Mouse (Mus musculus): Measurements from ENCODE around the gene Atf2.
"Not testable (repeated sequence)": the region's sequence is repeated elsewhere in the genome, so short reads cannot be mapped to it uniquely, and the experiment has no call there.

Atf2 gene

DNA sequence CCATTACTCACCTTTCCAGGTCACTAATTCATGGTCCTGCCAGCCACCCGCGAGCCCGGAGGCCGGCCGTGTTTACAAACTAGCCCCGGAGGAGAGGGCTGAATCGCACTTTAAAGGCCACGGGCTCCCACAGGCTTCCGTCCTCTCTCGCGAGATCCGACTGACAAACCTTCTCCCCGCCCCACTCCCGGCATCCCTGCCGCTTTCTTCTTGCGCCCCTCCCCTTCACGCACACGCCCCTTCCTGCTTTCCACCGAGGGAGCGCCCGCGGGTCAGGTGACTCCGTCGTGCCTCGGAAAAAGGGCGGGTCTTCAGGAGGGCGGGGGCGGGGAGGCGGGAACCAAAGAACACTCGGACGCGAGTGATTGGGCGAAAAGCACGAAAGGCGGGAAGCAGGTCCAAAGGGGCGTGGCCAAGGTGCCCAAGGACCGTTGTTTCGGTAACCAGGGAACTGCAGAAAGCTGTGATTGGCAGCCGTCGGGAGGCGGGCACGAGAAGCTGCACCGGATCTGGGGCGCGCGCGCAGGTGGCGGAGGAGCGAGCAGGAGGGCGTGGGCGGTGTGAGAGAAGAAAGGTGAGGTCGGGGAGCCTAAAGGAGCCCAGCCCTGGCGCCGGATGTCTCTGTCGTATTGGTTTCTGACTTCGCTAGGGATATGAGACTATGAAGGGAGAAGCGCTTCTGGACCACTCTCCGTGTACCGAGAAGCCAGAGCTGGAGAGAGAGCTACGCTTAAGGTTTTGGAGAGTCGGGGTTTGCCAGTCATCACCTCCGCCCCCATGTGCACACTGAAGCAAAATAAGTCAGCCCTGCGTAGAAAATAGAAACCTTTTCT lies at the start of gene Atf2:
TSS of gene Atf2 (minus strand) at position 176 of the 833 bp plus-strand sequence.
- peak; percentile 98 for DNase-seq (ENCODE audit: low spot score)

DNA sequence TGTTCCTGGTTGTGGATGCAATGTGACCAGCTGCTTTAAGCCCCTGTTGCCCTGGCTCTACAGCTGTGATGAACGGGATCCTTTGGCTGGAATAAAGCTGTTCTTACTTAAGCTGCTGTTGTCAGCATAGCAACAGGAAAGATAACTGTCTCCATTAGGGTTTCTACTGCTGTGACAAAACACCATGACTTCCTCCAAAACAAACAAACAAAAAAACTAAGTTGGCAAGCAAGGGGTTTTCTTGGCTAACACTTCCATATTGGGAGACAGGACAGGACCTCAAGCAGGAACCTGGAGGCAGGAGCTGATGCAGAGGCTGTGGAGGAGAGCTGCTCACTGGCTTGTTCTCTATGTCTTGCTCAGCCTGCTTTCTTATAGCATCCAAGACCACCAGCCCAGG lies 48.8 kb upstream of the Atf2 start:
- no peak for DNase-seq (ENCODE audit: low spot score)

DNA sequence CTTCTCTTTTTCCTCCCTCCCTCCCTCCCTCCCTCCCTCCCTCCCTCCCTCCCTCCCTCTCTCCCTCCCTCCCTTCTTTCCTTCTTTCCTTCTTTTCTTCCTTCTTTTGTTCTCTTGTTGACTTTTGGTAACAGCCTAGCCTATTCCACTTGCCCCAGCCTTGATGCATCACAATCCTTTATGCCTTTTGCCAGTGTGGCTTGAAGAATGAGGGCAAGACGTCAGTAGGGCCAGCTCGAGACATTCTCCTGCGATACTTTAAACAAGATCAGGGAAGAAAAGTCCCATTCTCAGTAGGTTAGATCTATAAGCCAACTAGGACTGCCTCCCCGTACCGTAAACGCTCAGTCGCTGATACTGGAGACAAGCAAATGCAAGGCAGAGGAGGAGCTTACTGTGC lies 48.0 kb upstream of the Atf2 start:
- no peak for DNase-seq (ENCODE audit: low spot score)

DNA sequence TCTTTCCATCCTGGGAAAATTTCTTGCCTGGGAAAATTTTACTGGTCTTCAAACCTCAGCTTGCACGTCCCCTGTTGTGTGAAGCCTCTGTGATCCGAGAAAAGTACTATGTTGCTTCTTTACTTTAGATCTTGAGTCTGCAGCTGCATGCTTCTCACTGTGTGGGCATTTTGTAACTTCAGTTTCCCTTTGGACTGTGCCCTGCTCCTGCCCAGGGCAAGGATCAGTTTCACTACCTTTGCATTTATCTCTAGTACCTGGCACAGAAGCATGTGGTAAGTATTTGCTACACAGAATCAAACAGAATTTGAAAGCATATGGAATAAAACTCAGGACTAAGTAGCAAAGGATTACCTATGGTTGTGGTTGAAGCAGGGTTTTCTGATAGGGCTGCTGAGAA lies 46.5 kb upstream of the Atf2 start:
- no peak for DNase-seq (ENCODE audit: low spot score)

DNA sequence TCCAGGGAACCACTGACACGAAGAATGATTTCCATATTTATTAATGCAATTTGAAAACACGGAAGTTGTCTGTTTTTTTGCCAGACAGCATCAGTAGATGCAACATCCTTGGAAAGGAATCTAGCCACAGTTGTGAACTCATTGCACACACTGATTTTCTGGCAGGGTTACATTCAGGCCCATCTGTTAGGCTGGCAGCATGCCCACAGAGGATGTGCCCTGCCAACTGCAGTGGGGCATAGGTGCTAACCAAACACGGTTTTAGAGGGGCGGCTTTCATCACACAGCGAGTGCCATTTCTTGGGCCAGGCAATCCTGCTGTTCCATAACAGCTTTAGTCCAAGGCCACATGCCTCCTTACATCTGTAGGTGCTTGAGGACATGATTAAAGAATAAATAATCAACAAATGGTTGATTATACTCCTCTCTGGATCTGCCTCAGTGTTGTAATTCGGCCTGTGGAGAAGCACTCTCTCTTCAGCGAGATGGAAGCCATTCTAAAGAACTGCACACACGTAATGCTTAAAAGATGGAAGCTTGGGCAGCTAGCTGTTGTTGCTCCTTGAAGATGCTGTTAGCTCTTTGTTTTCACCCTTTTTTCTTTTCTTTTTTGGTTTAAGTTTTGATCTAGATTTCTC lies 40.4 kb upstream of the Atf2 start:
- peak; percentile 14 for DNase-seq (ENCODE audit: low spot score)

DNA sequence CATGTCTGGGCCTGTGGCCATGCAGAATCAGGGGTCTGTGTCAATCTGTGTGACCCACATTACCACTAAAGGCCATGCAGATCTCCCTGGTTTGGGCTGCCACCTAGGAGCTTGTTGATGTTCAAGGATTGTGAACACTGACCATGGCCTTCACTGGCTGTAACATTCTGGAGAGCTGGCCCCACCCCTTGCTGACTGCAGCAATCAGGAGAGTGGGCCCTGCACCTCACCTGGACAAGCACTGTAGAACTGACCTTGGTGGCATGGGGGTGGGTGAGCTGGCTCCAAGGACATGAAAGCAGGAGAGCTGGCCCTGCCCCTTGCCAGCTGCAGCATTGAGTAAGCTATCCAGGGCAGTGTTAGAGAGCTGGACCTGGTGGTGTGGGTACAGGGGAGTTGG lies 35.3 kb upstream of the Atf2 start:
- DNase-seq (ENCODE audit: low spot score): no peak

DNA sequence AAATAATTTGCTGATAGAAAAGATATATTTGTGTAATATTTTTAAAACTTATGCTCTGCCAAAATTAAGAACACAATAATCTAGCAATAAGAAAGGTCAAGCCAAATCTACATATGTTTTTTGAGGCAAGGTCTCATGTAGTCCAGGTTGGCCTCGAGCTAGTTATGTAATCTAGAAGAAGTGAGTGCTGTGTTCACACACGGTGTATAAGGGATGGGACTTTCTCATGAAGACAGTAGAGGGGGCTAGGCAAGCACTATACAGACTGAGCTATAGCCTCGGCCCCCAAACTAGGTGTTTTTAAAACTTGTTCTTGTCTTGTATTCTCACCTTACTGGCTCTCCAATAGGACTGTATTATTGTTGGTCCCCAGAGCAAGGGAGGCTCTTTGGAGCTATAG lies 33.1 kb upstream of the Atf2 start:
- DNase-seq (ENCODE audit: low spot score): no peak

DNA sequence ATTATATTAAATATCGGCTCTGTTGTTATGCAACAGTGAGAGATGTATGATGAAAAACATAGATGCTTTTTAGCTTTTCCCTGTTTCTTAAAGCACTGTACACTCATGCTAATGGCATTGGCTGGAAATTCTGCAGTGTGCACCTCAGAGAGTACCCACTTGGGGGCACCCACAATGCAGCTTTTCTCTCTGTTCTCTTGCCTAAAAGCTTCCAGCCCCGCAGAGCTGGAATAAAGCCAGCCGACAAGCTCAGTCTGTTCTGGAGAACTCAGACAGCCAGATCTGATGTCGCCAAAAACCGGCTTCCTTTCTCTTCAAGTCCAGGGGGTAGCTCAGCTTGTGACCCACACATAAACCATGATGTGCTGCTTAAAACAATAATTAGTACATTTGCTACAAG lies 32.6 kb upstream of the Atf2 start:
- peak; percentile 73 for DNase-seq (ENCODE audit: low spot score)

DNA sequence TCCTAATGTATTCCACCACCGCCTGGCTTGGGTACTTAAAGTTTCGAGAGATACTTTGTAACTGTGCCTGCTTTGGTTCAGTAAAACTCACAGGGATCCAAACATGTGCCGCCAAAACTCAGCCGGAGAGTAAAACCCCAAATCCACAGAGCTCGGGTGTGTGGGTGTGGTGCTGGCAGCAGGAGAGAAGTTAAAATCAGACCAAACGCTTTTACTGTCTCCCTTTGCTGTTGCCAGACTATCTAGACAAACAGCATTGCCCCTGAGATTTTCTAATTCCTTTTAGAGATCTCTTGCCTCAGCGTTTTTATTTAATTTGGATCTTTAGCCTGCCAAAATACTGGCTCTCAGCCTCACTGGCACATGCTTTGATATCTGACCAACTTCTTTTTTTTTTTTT lies 27.2 kb upstream of the Atf2 start:
- DNase-seq (ENCODE audit: low spot score): no peak

DNA sequence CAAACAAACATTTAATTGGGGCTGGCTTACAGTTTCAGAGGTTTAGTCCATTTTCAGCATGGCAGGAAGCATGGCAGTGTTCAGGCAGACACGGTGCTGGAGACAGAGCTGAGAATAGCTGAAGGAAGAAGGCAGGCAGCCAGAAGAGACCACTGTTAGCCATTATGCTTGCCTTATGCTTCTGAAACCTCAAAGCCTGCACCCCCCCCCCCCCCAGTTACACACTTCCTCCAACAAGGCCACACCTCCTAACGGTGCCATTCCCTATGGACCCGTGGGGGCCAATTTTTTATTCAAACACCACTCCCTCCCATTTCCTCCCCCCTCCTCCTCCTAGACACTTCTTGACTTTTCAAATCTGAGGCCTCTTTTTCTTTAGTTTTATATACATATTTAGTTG lies 19.8 kb upstream of the Atf2 start:
- DNase-seq (ENCODE audit: low spot score): no peak

DNA sequence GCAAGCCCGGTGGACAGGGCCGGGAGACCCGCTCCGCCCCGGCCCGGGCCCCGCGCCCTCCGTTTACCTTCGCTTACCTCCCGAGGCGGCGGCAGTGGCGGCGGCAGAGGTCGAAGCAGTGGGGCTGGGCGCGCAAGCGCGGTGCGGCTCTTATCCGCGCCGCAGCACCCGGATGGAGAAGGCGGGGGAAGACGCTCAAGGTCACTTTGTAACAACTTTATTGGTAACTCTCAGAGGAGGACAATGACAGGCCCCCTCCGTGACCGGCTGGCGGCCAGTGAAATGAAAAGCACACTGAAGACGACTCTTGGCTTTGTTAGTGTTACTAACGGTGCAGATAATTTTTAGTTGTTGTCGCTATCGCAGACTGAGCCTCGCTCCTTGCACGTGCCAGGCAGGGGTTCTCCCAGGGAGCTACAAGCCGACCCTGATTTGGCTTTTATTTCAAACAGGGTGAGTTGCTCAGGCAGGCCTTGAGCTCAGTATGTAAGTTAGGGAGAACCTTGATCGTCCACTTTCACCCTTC lies 18.8 kb upstream of the Atf2 start, which contains the start of gene Atp5g3:
TSS of gene Atp5g3 (minus strand) at position 152 of the 526 bp plus-strand sequence.
- peak; percentile 92 for DNase-seq (ENCODE audit: low spot score)

DNA sequence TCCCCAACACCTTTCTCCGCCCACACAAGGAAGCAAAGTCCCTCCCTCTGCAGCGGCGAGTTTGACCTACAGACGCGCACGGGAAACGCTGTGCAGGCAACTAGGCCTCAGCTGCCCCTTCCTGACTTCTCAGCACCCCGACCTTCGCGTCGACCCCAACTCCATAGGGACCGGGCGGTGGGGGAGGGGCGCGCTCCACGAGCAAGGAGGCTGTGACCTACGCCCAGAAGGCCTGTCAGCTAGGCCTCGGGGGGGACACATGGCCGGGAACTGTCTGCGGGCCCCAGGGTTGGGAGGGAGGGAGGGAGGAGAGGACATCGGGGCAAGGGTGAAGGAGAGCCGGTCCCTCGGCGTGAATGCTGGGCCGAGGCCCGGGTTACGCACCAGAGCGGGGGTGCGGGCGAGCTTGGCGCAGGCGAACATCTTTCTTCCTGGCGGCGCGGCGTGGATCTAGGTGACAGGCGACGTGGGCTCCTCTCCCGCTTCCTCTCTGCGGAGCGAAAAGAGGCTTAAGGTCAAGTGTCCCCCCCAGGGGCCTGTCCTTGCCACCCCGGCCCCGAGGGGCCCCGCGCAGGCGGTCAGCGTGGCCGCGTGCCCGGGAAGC lies 18.2 kb upstream of the Atf2 start:
- peak; percentile 54 for DNase-seq (ENCODE audit: low spot score)

DNA sequence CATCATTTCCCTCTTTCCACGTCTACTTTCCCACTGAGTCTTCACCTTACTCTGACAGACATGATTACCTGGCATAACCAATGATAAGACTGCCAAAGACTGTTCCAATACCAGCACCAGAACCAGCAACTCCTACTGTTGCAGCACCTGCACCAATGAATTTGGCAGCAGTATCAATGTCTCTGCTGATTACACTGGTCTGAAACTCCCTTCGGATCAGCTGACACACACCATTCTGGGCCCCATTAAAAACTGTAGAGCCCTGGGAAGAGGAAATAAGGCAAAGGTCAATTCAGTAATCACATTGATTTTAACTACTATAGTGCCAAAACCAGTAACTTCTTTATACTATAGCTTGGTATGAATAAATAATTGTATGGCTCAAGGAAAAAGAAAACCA lies 16.7 kb upstream of the Atf2 start:
- DNase-seq (ENCODE audit: low spot score): no peak

DNA sequence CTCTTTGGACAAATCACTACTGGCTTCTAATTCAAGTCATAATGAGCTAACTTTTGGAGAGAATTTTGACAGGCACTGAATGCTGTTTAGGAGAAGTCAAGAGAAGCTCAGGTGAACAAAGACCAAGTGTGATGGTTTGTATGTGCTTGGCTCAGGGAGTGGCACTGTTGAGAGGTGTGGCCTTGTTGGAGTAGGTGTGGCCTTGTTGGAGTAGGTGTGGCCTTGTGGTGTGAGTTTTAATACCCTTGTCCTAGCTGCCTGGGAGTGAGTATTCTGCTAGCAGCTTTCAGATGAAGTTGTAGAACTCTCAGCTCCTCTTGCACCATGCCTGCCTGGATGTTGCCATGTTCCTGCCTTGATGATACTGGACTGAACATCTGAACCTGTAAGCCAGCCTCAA lies 12.2 kb upstream of the Atf2 start:
- not testable (repeated sequence) for DNase-seq (ENCODE audit: low spot score)

DNA sequence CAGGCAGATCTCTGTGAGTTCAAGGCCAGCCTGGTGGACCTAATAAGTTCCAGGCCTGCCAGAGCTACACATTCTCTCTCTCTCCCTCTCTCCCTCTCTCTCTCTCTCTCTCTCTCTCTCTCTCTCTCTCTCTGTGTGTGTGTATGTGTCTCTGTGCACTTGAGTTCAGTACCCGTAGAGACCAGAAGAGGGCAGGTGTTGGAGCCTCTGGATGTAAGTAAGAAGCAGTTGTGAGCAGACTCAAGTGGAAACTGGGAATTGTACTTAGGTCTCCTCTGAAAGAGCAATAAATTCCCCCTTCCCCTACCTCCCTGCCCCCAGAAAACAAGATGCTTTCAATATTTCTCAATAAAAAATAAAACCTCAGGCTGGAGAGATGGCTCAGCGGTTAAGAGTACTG lies 11.1 kb upstream of the Atf2 start:
- no peak for DNase-seq (ENCODE audit: low spot score)

DNA sequence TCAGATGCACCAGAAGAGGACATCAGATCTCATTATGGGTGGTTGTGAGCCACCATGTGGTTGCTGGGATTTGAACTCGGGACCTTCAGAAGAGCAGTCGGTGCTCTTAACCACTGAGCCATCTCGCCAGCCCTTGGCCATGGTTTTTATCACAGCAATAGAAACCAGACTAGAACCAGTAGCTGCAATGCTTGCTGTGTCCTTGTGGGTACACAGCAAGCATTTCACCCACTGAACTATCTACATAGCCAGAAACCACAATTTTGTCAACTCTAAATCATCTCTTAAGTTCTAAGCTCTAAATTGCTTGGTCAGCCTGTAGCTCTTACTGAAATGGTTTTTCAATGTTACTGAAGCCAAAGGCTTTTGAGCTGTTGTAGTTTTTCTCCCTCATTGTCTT lies 9.9 kb upstream of the Atf2 start:
- not testable (repeated sequence) for DNase-seq (ENCODE audit: low spot score)

DNA sequence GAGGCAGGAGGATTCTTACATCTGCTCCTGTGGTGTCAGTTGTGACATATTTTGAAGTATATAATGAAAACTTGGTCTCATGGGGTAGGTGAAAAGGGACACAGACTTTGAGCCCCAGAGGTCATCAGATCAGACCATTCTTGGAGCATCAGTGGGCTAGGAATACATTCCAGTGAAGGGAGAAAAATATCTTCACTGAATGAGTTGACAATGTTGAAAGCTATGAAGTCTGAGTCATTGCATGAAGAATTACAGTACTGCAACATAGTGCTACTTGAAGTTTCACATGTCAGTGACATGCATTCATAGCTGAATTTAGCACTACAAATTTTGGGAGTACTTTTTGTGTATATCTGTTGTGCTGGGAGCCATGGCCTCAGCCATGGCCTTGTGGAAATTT lies 8.7 kb upstream of the Atf2 start:
- DNase-seq (ENCODE audit: low spot score): no peak

DNA sequence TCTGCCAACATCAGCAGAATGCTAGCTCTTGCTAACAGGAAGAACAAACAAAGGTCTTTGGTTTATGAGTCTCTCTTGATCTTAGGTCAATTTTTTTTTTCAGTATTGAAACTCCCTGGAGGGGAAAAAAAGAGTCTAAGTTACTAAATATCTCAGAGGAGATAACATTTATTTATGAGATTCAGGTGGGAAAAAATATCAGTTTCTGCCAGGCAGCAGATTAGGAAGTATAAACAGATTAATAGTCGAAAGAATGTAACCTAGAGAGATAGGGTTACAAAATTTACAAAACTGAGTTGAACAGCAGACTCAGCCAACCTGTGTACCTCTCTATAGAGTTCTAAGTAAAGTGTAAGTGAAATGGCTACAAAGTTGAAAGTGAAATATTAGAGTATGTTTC lies 7.9 kb upstream of the Atf2 start:
- no peak for DNase-seq (ENCODE audit: low spot score)

DNA sequence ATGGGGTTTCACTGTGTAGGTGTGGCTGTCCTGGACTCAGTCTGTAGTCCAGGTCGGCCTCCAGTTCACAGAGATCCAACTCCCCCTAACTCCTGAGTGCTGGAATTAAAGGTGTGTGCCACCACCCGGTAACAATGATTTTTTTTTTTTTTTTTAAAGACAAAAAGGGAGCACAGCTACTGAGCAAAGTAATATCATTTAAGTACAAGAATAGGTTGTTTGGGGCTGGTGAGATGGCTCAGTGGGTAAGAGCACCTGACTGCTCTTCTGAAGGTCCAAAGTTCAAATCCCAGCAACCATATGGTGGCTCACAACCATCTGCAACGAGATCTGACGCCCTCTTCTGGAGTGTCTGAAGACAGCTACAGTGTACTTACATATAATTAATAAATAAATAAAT lies 4.5 kb upstream of the Atf2 start:
- DNase-seq (ENCODE audit: low spot score): not testable (repeated sequence)

DNA sequence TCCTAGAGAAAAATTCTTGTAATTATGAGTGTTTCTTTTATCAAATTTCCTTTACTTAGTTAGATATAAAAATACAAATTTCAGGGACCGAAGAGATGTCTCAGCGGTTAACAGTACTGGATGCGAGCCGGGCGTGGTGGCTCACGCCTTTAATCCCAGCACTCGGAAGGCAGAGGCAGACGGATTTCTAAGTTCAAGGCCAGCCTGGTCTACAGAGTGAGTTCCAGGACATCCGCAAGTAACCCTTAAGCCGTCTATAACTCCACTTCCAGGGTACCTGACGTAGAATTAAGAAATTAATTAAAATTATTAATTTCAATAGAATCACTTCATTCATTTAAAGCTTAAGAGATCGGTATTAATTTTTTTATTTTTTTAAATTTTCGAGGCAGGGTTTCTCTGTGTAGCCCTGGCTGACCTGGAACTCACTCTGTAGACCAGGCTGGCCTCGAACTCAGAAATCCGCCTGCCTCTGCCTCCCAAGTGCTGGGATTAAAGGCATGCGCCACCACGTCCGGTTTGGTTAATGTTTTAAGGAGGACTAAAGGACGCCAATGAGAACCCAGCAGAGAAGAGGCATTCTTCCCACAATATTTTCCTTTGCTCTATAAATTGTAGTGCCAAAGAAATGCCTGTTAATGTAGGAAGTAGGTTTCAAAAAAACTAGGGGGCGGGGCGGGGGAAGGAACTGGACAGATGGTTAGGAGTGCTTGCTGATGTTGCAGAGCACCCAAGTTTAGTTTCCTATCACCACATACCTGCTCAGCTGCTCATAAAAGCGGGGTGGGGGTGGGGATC lies 1.2 kb upstream of the Atf2 start:
- DNase-seq (ENCODE audit: low spot score): no peak

DNA sequence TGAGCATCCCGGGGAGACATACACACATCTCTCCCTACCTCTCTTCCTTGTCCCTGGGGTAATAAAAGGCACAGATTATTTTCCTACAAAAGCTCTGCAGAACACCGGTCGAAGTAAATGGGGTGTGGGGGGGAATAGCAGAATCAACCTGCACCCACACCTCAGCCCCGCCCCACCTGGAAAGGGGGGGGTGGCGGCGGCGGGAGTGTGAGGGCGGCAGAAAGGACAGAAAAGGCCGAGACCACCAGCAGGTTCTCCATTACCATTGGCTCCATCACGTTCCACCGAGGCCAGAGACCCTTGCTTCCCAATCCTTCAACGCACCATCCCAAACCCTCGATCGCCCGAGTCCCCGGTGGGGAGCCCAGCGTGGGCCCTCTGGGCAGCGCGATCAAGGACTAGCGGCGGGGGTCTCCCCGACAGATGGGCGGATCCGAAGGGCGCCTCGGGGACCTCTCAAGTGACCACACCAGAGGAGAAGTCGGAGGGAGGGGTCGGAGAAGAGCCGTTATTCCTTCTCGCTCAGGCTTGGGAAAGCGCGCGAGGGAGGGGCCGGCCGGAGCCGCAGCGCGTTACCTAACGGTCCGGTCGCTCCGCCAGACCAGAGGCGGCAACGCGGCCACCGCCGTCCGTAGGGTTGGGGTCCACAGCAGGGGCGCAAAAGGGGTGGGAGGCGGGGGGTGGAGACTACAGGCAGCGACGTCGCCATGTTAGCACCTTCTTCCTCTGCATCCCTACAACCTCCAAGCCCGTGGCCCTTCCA lies 557 bp downstream of the Atf2 start:
- DNase-seq (ENCODE audit: low spot score): no peak

Measured in ovary, postnatal 36 days (tissue).